Mouse (Mus musculus): ENCODE results near the gene Lima1. TPM values are rescaled to one million over a fixed set of nuclear protein-coding genes. Genes with fewer than 3 reads are reported as not detected.

The Lima1 gene
- polyA plus RNA-seq, 1 experiment = 0.01 TPM

GRCm38 (mm10) chr15:99805673-99806072 lies 69.6 kb downstream of the Lima1 start:
- H3K4me1 ChIP-seq (ENCODE audit: control insufficient read depth) = no peaks in the 10 kb centered on the region
- TF ChIP-seq GATA1 (IDR thresholded peaks at IDR 0.05; ENCODE audit: low read length) = no peak
- no peak for TF ChIP-seq TAL1 (IDR thresholded peaks at IDR 0.05; ENCODE audit: low read length)
- H3K4me3 ChIP-seq (replicated peaks) = no peak overlapping the region
- no peaks in the 10 kb centered on the region for H3K27me3 ChIP-seq (ENCODE audit: control insufficient read depth)
- no peaks in the 10 kb centered on the region; the same call in 1 of the 2 replicates for H3K36me3 ChIP-seq (ENCODE audit: control insufficient read depth)
- no peaks in the 10 kb centered on the region for H3K9me3 ChIP-seq (ENCODE audit: control insufficient read depth, low read length)

GRCm38 (mm10) chr15:99803186-99803644 lies 72.0 kb downstream of the Lima1 start:
- no peaks in the 10 kb centered on the region for H3K27me3 ChIP-seq (ENCODE audit: control insufficient read depth)
- H3K4me3 ChIP-seq (replicated peaks) = no peak overlapping the region
- TF ChIP-seq GATA1 (IDR thresholded peaks at IDR 0.05; ENCODE audit: low read length) (no peak), TAL1 (IDR thresholded peaks at IDR 0.05; ENCODE audit: low read length) (no peak)
- no peaks in the 10 kb centered on the region for H3K4me1 ChIP-seq (ENCODE audit: control insufficient read depth)
- H3K36me3 ChIP-seq (ENCODE audit: control insufficient read depth) = peaks cover 3% of the 10 kb centered on the region; the same call in 1 of the 2 replicates
- H3K9me3 ChIP-seq (ENCODE audit: control insufficient read depth, low read length) = no peaks in the 10 kb centered on the region

GRCm38 (mm10) chr15:99801885-99802572 lies 73.2 kb downstream of the Lima1 start:
- Histone ChIP-seq H3K4me3 (replicated peaks) (no peak overlapping the region), H3K27me3 (ENCODE audit: control insufficient read depth) (no peaks in the 10 kb centered on the region), H3K36me3 (ENCODE audit: control insufficient read depth) (peaks cover 3% of the 10 kb centered on the region; the same call in 1 of the 2 replicates), H3K4me1 (ENCODE audit: control insufficient read depth) (no peaks in the 10 kb centered on the region), H3K9me3 (ENCODE audit: control insufficient read depth, low read length) (no peaks in the 10 kb centered on the region)
- TF ChIP-seq GATA1 (IDR thresholded peaks at IDR 0.05; ENCODE audit: low read length) (no peak), TAL1 (IDR thresholded peaks at IDR 0.05; ENCODE audit: low read length) (no peak)

GRCm38 (mm10) chr15:99799706-99800105 lies 75.5 kb downstream of the Lima1 start:
- no peak for TF ChIP-seq TAL1 (IDR thresholded peaks at IDR 0.05; ENCODE audit: low read length)
- no peak for TF ChIP-seq GATA1 (IDR thresholded peaks at IDR 0.05; ENCODE audit: low read length)

GRCm38 (mm10) chr15:99797898-99798297 lies 77.4 kb downstream of the Lima1 start:
- Histone ChIP-seq H3K9me3 (ENCODE audit: control insufficient read depth, low read length) (no peaks in the 10 kb centered on the region), H3K4me3 (replicated peaks) (no peak overlapping the region), H3K27me3 (ENCODE audit: control insufficient read depth) (no peaks in the 10 kb centered on the region), H3K4me1 (ENCODE audit: control insufficient read depth) (no peaks in the 10 kb centered on the region), H3K36me3 (ENCODE audit: control insufficient read depth) (peaks cover 3% of the 10 kb centered on the region; the same call in 1 of the 2 replicates)
- TF ChIP-seq GATA1 (IDR thresholded peaks at IDR 0.05; ENCODE audit: low read length) (no peak), TAL1 (IDR thresholded peaks at IDR 0.05; ENCODE audit: low read length) (no peak)

More at GRCm38 (mm10) chr15:99799706-99800105, 75.5 kb downstream of the Lima1 start:
- H3K9me3 ChIP-seq (ENCODE audit: control insufficient read depth, low read length) = no peaks in the 10 kb centered on the region
- H3K4me1 ChIP-seq (ENCODE audit: control insufficient read depth) = no peaks in the 10 kb centered on the region
- peaks cover 3% of the 10 kb centered on the region; the same call in 1 of the 2 replicates for H3K36me3 ChIP-seq (ENCODE audit: control insufficient read depth)
- H3K4me3 ChIP-seq (replicated peaks) = no peak overlapping the region
- H3K27me3 ChIP-seq (ENCODE audit: control insufficient read depth) = no peaks in the 10 kb centered on the region

GRCm38 (mm10) chr15:99796735-99797134 lies 78.5 kb downstream of the Lima1 start:
- Histone ChIP-seq H3K36me3 (ENCODE audit: control insufficient read depth) (peaks cover 3% of the 10 kb centered on the region; the same call in 1 of the 2 replicates), H3K27me3 (ENCODE audit: control insufficient read depth) (no peaks in the 10 kb centered on the region), H3K4me1 (ENCODE audit: control insufficient read depth) (no peaks in the 10 kb centered on the region), H3K9me3 (ENCODE audit: control insufficient read depth, low read length) (no peaks in the 10 kb centered on the region), H3K4me3 (replicated peaks) (no peak overlapping the region)
- TF ChIP-seq TAL1 (IDR thresholded peaks at IDR 0.05; ENCODE audit: low read length) = no peak
- TF ChIP-seq GATA1 (IDR thresholded peaks at IDR 0.05; ENCODE audit: low read length) = no peak

GRCm38 (mm10) chr15:99796066-99796465 lies 79.2 kb downstream of the Lima1 start:
- Histone ChIP-seq H3K4me1 (ENCODE audit: control insufficient read depth) (no peaks in the 10 kb centered on the region), H3K36me3 (ENCODE audit: control insufficient read depth) (peaks cover 3% of the 10 kb centered on the region; the same call in 1 of the 2 replicates)
- no peak for TF ChIP-seq GATA1 (IDR thresholded peaks at IDR 0.05; ENCODE audit: low read length)
- TF ChIP-seq TAL1 (IDR thresholded peaks at IDR 0.05; ENCODE audit: low read length) = no peak

GRCm38 (mm10) chr15:99792221-99792815 lies 82.9 kb downstream of the Lima1 start:
- Histone ChIP-seq H3K4me3 (replicated peaks) (no peak overlapping the region), H3K4me1 (ENCODE audit: control insufficient read depth) (no peaks in the 10 kb centered on the region), H3K36me3 (ENCODE audit: control insufficient read depth) (no peaks in the 10 kb centered on the region; the same call in 1 of the 2 replicates), H3K27me3 (ENCODE audit: control insufficient read depth) (no peaks in the 10 kb centered on the region), H3K9me3 (ENCODE audit: control insufficient read depth, low read length) (no peaks in the 10 kb centered on the region)
- TF ChIP-seq GATA1 (IDR thresholded peaks at IDR 0.05; ENCODE audit: low read length) (no peak), TAL1 (IDR thresholded peaks at IDR 0.05; ENCODE audit: low read length) (no peak)

More at GRCm38 (mm10) chr15:99796066-99796465, 79.2 kb downstream of the Lima1 start:
- no peaks in the 10 kb centered on the region for H3K9me3 ChIP-seq (ENCODE audit: control insufficient read depth, low read length)
- H3K4me3 ChIP-seq (replicated peaks) = no peak overlapping the region
- no peaks in the 10 kb centered on the region for H3K27me3 ChIP-seq (ENCODE audit: control insufficient read depth)

GRCm38 (mm10) chr15:99791003-99791402 lies 84.3 kb downstream of the Lima1 start:
- Histone ChIP-seq H3K4me1 (ENCODE audit: control insufficient read depth) (no peaks in the 10 kb centered on the region), H3K4me3 (replicated peaks) (no peak overlapping the region), H3K27me3 (ENCODE audit: control insufficient read depth) (no peaks in the 10 kb centered on the region), H3K36me3 (ENCODE audit: control insufficient read depth) (no peaks in the 10 kb centered on the region; the same call in 1 of the 2 replicates), H3K9me3 (ENCODE audit: control insufficient read depth, low read length) (no peaks in the 10 kb centered on the region)
- TF ChIP-seq GATA1 (IDR thresholded peaks at IDR 0.05; ENCODE audit: low read length) = no peak
- TF ChIP-seq TAL1 (IDR thresholded peaks at IDR 0.05; ENCODE audit: low read length) = no peak

All from erythroblast, embryonic 14.5 days (primary cell).